Mouse (Mus musculus) spleen, adult 2 months (tissue): ENCODE measurements around the gene Tmod4.

Experiments
- CTCF ChIP-seq: fragments of 200-500 bp; IDR thresholded peaks from 2 replicates; pipeline ENCODE4 v1.5.1; 2011; ENCODE audit warnings: mild to moderate bottlenecking, inconsistent platforms; ENCODE audit not compliant: insufficient read depth, insufficient read length, insufficient replicate concordance; ENCODE audit errors: extremely low read depth
- POLR2A ChIP-seq: fragments of 200-500 bp; IDR thresholded peaks from 2 replicates; pipeline ENCODE4 v1.6.1; 2011; ENCODE audit warnings: low read depth, low read length, inconsistent platforms

GRCm38 (mm10) chr3:95121580-95121979 lies 2.7 kb upstream of the Tmod4 start:
- TF ChIP-seq POLR2A: no peak
- no peak for TF ChIP-seq CTCF
